Mouse (Mus musculus): ENCODE data around the gene Ddx52.

Ddx52 gene

DNA sequence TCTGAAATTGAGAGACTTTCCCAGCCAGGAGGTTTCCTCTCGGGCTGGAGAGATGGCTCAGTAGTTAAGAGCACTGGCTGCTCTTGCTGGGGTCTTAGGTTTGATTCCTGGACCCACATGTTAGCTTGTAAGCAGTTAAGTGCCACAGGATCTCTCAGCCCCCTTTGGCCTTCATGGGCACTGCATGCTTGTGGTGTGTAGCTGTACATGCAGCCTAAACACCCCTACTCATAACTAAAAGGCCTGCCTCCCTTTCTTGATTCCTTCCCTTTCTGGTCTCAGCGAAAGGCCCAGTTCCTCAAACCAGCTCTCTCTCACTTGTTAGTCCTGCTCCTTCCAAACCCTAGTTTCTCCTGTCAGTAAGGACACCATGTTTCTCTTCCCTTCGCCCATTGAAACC lies 27.2 kb downstream of the Ddx52 start:
- DNase-seq = no peak

DNA sequence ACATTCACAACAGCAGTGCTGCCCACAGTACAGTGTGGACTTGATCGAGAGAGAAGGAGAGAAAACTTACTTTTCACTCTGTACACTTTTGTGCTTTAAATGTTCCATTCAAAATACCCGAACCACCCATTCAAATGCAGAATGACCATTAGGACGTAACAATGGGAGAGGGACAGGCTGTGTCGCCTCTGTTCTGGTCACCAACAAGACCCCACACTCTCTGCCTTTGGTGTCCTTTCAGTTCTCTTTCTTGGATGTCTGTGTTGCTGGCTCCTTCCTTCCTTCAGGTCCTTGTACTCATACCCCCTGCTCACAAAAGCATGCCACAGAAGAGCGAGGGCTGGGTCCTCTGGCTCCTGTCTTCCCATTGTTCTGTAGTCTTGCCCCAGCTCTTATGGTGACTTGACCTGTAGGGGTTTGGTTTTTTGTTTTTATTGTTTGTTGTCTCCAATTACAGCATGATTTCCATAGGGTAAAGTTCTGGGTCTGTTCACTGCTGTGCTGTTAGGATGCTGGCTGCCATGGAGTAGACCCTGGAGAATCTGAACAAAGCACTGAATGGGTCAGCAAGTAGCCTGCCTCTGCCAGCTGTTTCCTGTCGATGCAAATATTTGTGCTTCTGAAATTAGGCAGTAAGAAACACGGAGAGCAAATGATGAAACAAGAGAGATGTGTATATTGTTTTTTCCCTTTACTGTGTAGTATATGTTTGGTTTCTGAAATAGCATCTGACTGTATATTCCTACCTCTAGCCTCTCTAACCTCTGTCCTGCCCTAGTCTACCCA lies 32.9 kb downstream of the Ddx52 start:
- no peak for DNase-seq

GRCm38 (mm10) chr11:83975488-83975887 lies 33.6 kb downstream of the Ddx52 start:
- no peak for DNase-seq

DNA sequence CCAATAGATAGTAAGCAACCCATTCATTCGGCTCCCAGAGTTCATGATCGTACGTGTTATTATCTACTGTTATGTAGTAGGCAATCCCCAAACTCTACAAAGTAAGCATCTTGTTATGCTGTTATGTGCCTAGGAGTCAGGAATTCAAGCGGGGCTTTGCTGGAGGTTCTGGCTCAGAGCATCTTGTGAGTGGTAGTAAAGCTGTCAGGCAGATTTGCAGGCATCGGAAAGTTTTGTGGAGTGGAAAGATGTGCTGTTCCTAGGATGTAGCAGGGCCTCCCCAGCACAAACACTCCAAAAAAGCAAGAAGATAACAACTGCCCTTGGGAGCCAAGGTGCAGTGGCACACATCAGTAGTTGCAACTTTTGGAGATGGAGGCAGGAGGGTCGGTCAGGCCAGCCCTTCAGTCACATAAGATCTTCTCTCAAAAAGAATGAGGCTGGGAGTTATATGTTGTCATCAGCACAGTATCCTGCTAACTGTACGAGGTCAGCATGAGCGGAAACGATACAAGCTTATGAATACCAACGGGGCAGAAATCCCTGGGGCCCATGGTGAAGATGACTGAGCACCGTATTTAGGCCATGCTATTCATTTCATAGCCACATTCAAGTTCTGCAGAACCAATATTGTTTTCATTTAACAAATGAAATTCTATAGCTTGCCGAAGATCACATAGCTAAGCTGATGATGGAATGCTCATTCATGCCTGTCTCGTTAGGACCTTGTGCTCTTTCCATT lies 34.5 kb downstream of the Ddx52 start:
- no peak for DNase-seq

DNA sequence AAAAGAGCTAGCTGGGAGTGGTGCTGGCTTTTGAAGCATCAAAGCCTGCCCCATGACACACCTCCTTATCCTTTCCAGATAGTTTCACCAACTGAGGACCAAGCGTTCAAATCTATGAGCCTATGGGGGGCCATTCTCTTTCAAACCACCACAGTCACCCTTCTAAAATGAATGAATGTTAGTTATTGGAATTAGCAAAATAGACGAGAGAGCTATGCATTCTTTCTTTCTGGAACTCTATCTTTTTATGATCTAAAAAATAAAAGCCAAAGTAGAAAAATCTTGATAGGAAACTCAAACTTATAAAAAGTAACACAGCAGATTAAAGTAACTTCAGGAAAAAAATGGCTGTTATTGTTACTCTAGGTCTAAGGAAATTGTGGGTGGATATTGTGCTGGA lies 35.9 kb downstream of the Ddx52 start:
- DNase-seq = no peak

DNA sequence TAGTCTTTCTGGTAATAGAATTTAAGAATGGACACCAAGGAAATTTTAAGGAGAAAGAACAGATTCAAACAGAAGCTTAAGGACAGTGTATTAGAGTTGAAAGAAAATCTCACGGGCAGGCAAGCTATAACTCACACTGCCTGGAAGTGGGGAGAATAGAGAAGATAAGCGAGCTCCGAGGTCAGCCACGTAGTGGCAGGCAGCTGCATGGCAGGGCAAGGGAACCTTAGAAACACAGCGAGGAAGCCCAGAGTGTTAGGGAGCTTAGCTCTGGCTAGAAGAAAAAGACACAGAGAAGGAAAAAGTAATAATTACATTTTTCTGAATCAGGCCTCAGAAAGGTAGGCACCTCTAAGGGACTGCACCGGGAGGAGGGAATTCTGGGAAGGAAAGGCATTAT lies 38.1 kb downstream of the Ddx52 start:
- DNase-seq = no peak

- DNase-seq = no peak
Observed at GRCm38 (mm10) chr11:83981338-83981737, 39.5 kb downstream of the Ddx52 start.

DNA sequence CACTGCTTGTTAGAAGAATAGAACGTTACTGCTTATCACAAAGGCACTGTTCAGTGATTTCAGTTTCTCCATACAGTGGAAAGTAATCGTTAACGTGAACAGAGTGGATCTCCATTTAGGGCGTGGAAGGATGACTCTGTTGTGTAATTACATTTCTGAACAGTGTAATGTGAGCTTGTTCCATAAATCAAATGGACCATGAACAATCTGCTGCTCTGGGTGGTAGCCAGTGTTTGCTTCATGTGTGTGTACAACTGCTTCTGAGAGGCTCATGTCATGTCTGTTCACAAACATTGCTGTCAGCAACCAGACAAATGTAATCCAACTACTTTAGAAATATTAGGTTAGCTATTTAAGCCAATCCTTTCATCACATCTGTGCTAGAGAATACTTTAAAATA lies 49.8 kb downstream of the Ddx52 start:
- DNase-seq = no peak

- DNase-seq = peak; percentile 43
Observed at GRCm38 (mm10) chr11:83993428-83993827, 51.6 kb downstream of the Ddx52 start.

GRCm38 (mm10) chr11:83994481-83994880 lies 52.6 kb downstream of the Ddx52 start:
- DNase-seq = no peak

DNA sequence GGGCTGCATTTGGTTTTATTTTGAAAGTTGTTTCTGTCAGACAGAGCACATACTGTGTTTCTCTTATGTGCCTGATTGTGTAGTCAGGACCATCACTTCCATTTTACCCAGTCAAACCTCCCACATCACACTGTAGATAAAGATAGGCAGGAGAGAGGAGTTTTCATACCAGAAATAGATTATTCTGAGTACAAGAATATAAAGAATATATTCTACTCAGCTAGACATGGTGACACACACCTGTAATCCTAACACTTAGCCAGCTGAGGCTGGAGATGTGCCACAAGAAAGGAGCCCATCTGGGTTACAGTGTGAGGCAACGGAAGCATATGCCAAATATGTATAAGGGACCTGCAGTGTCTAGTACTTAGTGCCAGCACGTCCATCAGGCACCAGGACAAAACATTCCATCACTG lies 53.7 kb downstream of the Ddx52 start:
- DNase-seq = no peak

DNA sequence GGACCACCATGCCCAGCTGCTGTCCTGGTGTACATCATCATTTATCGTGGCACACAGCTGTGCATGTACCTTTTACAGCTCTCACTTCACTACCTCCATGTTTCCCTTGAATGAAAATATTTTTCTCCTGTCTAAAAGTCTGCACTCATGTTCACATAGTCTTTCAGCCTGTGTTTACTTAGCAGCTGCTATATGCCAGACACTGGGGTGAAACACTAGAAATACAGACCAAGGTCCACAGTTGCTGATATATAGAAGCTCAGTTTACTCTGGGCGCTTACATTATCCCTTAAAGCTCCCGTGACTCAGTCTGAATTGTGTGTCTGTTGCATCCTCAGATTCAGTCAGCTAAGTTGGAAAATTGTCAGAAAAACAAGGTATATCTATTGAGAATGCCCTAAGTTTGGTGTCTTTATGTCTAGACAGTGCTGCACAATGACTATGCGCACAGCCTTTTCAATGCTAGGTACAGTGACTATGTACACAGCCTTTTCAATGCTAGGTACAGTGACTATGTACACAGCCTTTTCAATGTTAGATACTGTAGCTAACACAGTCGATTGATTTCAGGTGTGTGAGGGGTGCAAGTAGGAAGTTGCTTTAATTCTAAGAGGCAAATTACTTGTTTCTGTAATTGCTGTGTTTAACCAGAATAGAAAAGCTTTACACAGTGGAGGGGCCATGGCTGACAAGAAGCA lies 55.5 kb downstream of the Ddx52 start:
- no peak for DNase-seq

DNA sequence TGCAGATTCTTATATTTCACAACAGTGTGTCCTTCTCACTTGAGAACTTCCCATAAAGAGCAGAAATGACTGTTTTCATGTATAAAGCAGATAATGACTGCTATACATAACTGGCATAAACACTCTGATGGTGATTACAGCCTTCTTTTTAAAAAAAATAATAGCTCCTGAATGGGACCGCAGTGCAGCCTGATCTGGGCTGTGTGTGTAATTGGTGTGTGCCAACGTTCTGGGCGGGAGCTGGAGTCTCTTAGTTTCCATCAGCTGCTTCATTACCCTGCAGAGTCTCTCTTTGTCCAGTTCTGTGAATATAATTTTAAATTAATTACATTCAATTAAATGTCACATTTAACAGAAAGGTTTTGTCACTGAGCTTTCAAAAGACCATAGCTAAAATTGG lies 57.1 kb downstream of the Ddx52 start:
- DNase-seq = no peak

GRCm38 (mm10) chr11:83999411-83999915 lies 57.6 kb downstream of the Ddx52 start:
- no peak for DNase-seq

GRCm38 (mm10) chr11:84001257-84001656 lies 59.4 kb downstream of the Ddx52 start:
- no peak for DNase-seq

DNA sequence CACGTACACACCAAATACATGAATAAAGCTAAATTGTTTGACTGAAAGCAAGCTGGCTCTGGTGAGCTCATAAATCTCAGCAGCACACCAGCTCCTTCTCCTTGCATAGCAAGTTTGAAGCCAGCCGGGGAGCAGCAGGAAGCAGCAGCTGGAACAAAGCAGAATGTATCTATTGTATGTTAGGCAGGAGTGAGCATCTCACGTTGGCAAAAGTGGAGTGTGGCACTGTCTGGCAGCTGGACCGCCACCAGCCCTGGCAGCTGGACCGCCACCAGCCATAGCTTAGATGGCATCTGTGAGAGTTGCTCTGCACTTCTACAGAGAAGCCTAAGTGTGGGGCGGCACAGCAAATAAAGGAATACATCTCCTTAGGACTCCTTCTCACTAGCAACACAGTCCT lies 62.1 kb downstream of the Ddx52 start:
- DNase-seq = no peak

DNA sequence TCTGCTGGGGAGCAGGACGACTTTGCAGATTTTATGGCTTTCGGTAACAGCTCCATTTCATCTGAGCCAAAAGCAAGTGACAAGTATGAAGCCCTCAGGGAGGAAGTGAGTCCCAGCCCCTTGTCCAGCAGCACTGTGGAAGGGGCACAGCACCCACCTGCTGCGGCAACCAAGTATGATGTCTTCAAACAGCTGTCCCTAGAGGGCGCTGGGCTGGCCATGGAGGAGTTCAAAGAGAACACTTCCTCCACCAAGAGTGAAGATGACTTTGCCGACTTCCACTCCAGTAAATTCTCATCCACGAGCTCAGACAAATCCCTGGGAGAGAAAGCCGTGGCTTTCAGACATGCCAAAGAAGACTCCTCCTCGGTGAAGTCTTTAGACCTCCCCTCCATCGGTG lies 67.1 kb downstream of the Ddx52 start:
- DNase-seq = no peak

DNA sequence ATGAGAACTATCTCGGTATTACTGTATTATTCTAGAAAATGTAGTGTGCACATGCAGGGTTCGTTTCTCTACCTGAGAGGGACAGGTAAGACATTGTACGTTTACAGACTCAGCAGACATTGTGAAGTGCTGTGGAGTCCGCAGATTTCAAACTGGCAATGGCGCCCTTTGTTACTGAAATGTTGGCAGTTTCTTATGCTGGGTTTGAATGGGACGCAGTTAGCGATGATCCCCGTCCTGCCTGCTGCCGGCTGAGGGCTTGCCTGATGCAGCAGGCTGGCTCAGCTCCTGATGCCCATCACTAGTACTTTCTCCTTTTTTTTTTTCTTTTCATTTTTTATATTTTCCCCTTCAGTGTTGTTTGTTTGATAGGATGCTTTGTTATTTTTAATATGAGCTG lies 68.5 kb downstream of the Ddx52 start:
- DNase-seq = no peak

GRCm38 (mm10) chr11:84011050-84011449 lies 69.2 kb downstream of the Ddx52 start:
- DNase-seq = no peak

- DNase-seq = no peak
Observed at GRCm38 (mm10) chr11:84011576-84011975, 69.7 kb downstream of the Ddx52 start.

Data from kidney, postnatal 10 days (tissue).